Mouse (Mus musculus): ENCODE measurements around the gene Actl10.

- TF ChIP-seq POLR2A (IDR thresholded peaks at IDR 0.05; ENCODE audit: insufficient read depth, low read depth, low read length), result no peak
- no peak for TF ChIP-seq CTCF (IDR thresholded peaks at IDR 0.05; ENCODE audit: insufficient read depth, low read depth, low read length)
These were observed 14.0 kb downstream of the Actl10 start for GRCm38 (mm10) chr2:154565562-154565961.

Data from olfactory bulb, adult 2 months (tissue).